ENCODE assay signal across 18 mouse cellular contexts in genomic region chr13:8834573-8834972, GRCm38 (mm10).
"Had no signal": no experiment of that assay in that cellular context is flagged by ENCODE, and none has a peak within 500 bp of the region (broad histone marks: within the 10 kb centered on the region; RNA-seq: fewer than 3 reads in every experiment).

No protein-coding gene starts in this region.

- H3K9me3 ChIP-seq: limb, embryonic 15.5 days; liver, embryonic 12.5 days; midbrain, embryonic 10.5 days; neural tube, embryonic 15.5 days had no signal

- H3K4me3 ChIP-seq: left cerebral cortex, adult 2 months; limb, embryonic 15.5 days; liver, embryonic 12.5 days; midbrain, embryonic 10.5 days; myocyte; neural tube, embryonic 15.5 days had no signal

- ATAC-seq: liver, embryonic 12.5 days had no signal

- H3K27me3 ChIP-seq: limb, embryonic 15.5 days; liver, embryonic 12.5 days; neural tube, embryonic 15.5 days had no signal

- H3K27ac ChIP-seq: left cerebral cortex, adult 2 months; limb, embryonic 15.5 days; liver, embryonic 12.5 days; midbrain, embryonic 10.5 days; neural tube, embryonic 15.5 days had no signal

- H3K4me1 ChIP-seq: limb, embryonic 15.5 days; midbrain, embryonic 10.5 days; neural tube, embryonic 15.5 days had no signal

- H3K9ac ChIP-seq: limb, embryonic 15.5 days; liver, embryonic 12.5 days; lung, embryonic 14.5 days; neural tube, embryonic 15.5 days had no signal

- DNase-seq: kidney, adult 18-20 months; kidney, postnatal 10 days; kidney, postnatal 4 days; lung, embryonic 14.5 days; lung, postnatal 10 days; lung, postnatal 4 days; midbrain, embryonic 14.5 days; right cerebral cortex, adult 18-20 months; right cerebral cortex, postnatal 4 days; spleen, adult 18-20 months; thymus, adult 18-20 months; thymus, postnatal 14 days had no signal

- H3K4me2 ChIP-seq: limb, embryonic 15.5 days; liver, embryonic 12.5 days; lung, embryonic 14.5 days; neural tube, embryonic 15.5 days had no signal
